Mouse (Mus musculus) midbrain, embryonic 12.5 days (tissue): ENCODE data around the gene Mkln1. TPM values are rescaled to one million over a fixed set of nuclear protein-coding genes. Genes with fewer than 3 reads are reported as not detected.
"Not testable (repeated sequence)": the region's sequence is repeated elsewhere in the genome, so short reads cannot be mapped to it uniquely, and the experiment has no call there.

Source experiments
- ATAC-seq: fragments of 200-750 bp; cut with Nextera tagmentation; 2 replicates; pipeline ENCODE4 v1.8.0; 2017; ENCODE audit warnings: low read depth, moderate TSS enrichment, moderate library complexity; ENCODE audit not compliant: low FRiP score
- H3K27ac ChIP-seq: fragments of 300-500 bp; sonication (generic); replicated peaks from 2 replicates; pipeline ENCODE4 v1.5.1; 2016; ENCODE audit warnings: mild to moderate bottlenecking
- H3K27me3 ChIP-seq: fragments of 300-500 bp; sonication (generic); 2 replicates; pipeline ENCODE4 v1.6.1; 2016; ENCODE audit warnings: mild to moderate bottlenecking
- H3K36me3 ChIP-seq: fragments of 300-500 bp; sonication (generic); 2 replicates; pipeline ENCODE4 v1.6.1; 2016
- H3K4me1 ChIP-seq: fragments of 300-500 bp; sonication (generic); 2 replicates; pipeline ENCODE4 v1.6.1; 2016
- H3K4me2 ChIP-seq: fragments of 300-500 bp; sonication (generic); replicated peaks from 2 replicates; pipeline ENCODE4 v1.6.1; 2016; ENCODE audit warnings: mild to moderate bottlenecking, moderate library complexity
- H3K4me3 ChIP-seq: fragments of 300-500 bp; sonication (generic); 2 replicates; pipeline ENCODE4 v1.5.1; 2016; ENCODE audit warnings: mild to moderate bottlenecking
- H3K9ac ChIP-seq: fragments of 300-500 bp; sonication (generic); replicated peaks from 2 replicates; pipeline ENCODE4 v1.6.1; 2016; ENCODE audit warnings: mild to moderate bottlenecking, moderate library complexity
- H3K9me3 ChIP-seq: fragments of 300-500 bp; sonication (generic); 2 replicates; pipeline ENCODE4 v1.6.1; 2016; ENCODE audit warnings: mild to moderate bottlenecking
- WGBS: fragments of 180-500 bp; shearing (Covaris S2); methylation state at CpG from one replicate; pipeline ENCODE4 v1.1.7; 2016; 5-methylcytosine and 5-hydroxymethylcytosine counted together
- polyA plus RNA-seq: library from polyadenylated mRNA; unstranded; fragments of >200 nt; fragmentation: Nextera tagmentation; extraction: Ambion mirVana; gene quantifications from 2 replicates; pipeline ENCODE4 v1.2.1, GENCODE M21; 2016

Mkln1 gene
- polyA plus RNA-seq, 1 experiment from 2014 or later, result 208 TPM

DNA sequence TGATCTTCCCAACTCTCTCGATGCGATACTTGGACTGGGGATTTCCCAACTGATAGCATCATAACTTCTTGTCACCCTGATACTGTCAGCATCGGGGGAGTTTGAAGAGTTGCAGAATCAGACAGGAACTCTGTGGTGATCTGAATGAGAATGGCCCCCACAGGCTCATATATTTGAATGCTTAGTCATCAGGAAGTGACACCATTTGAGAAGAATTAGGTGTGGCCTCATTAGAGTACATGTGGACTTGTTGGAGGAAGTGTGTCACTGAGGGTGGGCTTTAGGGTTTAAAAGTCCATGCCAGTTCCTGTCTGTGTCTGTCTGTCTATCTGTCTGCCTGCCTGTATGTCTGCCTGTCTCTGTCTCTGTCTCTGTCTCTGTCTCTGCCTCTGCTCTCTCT is 133.3 kb downstream of the Mkln1 start:
- Histone ChIP-seq H3K27me3 (no peaks in the 10 kb centered on the region), H3K27ac (no peak overlapping the region), H3K9me3 (no peaks in the 10 kb centered on the region), H3K4me3 (no peak overlapping the region), H3K4me1 (0 out of 2 replicates have a peak, but pooled peaks cover 3% of the 10 kb centered on the region), H3K36me3 (peaks cover 3% of the 10 kb centered on the region; the same call in 1 of the 2 replicates), H3K4me2 (no peak overlapping the region), H3K9ac (no peak overlapping the region)
- WGBS, result 93% methylated on average over 3 of the region's 3 CpGs
- ATAC-seq, result no peak

DNA sequence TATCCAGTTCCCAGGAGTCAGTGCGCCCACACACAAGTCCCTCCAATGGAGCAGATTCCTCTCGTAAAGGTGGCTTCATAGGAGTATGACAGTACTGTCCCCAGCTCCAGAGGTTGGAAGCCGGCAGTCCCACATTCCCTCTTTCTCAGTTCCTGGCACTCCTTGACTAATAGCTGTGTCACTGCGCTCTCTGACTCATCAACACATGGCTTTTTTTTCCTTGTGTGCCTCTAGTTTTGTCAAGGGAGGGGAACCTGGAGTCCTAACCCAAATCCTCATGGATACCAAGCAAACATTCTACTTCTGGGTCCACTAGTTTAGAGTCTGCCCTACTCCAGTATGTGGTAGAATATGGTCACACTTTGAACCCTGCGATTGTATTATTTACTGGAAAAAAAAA is 136.2 kb downstream of the Mkln1 start:
- Histone ChIP-seq H3K27ac (no peak overlapping the region), H3K4me1 (0 out of 2 replicates have a peak, but pooled peaks cover 3% of the 10 kb centered on the region), H3K36me3 (no peaks in the 10 kb centered on the region), H3K27me3 (no peaks in the 10 kb centered on the region), H3K9ac (no peak overlapping the region), H3K4me3 (no peak overlapping the region), H3K9me3 (no peaks in the 10 kb centered on the region), H3K4me2 (no peak overlapping the region)
- ATAC-seq, result no peak
- 97% methylated on average over 5 of the region's 5 CpGs for WGBS

DNA sequence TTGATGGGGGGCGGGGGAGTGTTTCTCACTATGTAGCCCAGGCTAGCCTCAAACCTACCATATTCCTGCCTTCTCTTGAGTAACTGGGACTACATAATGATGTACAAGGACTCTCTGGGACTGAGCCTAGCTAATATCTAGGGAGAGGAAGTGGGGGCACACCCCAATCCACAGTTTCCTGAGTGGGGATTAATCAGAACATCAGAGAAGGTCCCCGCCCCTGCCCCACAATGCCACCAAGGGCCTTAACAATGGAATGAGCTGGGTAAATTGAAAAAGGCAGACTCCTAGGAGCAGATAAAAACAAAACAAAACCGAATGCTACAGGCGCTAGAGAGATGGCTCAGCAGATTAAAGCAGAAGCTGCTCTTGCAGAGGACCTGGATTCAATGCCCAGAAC is 138.7 kb downstream of the Mkln1 start:
- no peak overlapping the region for H3K4me3 ChIP-seq
- no peaks in the 10 kb centered on the region for H3K27me3 ChIP-seq
- H3K27ac ChIP-seq, result no peak overlapping the region
- H3K36me3 ChIP-seq, result no peaks in the 10 kb centered on the region
- H3K9ac ChIP-seq, result no peak overlapping the region
- whole genome bisulfite sequencing, result 68% methylated on average over 4 of the region's 4 CpGs
- no peak for ATAC-seq
- no peaks in the 10 kb centered on the region for H3K9me3 ChIP-seq
- no peak overlapping the region for H3K4me2 ChIP-seq
- 0 out of 2 replicates have a peak, but pooled peaks cover 3% of the 10 kb centered on the region for H3K4me1 ChIP-seq

DNA sequence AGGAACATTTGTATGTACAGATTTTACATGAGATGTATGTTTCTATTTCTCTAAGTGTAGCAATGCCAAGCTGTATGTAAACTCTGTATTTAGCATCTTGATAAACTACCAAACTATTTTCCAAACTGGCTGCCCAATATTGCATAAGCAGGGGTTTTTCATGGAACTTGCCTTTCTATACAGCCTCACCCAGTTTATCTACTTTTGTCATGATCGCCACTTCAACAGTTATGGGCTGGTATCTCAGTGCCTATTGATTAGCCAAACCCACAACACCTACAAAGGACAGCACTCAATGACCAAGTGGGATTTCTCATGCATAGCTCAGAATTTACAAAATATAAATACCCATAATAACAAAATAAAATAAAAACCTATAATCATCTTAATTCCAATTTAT is 139.6 kb downstream of the Mkln1 start:
- no peak for ATAC-seq
- 95% methylated on average over 1 of the region's 1 CpGs for WGBS
- H3K27me3 ChIP-seq, result no peaks in the 10 kb centered on the region

DNA sequence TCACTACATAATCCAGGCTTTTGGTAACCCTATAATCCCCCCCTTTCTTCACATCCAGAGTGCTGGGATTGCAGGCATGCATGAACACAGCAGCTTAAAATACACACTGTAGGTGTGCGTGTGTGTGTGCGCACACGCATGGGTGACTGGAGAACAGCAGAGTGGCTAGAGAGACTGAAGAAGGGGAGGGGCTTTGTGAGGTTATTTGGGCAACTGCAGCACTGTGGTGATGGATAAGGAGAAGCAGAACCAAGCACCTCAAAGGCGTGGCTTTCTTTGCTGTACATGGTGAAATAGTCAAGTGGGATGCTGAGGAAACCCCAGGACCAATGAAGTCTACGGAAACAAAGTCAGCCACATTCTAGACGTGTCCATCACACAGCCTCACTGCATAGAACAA is 141.5 kb downstream of the Mkln1 start:
- peaks cover 4% of the 10 kb centered on the region; the same call in 1 of the 2 replicates for H3K4me1 ChIP-seq
- H3K36me3 ChIP-seq, result no peaks in the 10 kb centered on the region
- ATAC-seq, result no peak
- no peak overlapping the region for H3K9ac ChIP-seq
- H3K4me2 ChIP-seq, result no peak overlapping the region
- H3K4me3 ChIP-seq, result no peak overlapping the region
- no peak overlapping the region for H3K27ac ChIP-seq
- 93% methylated on average over 6 of the region's 6 CpGs for WGBS
- H3K27me3 ChIP-seq, result no peaks in the 10 kb centered on the region
- H3K9me3 ChIP-seq, result no peaks in the 10 kb centered on the region

More for the DNA sequence above, 139.6 kb downstream of the Mkln1 start:
- H3K9me3 ChIP-seq, result no peaks in the 10 kb centered on the region
- no peak overlapping the region for H3K4me2 ChIP-seq
- no peaks in the 10 kb centered on the region for H3K36me3 ChIP-seq
- H3K4me3 ChIP-seq, result no peak overlapping the region
- H3K27ac ChIP-seq, result no peak overlapping the region
- no peak overlapping the region for H3K9ac ChIP-seq
- no peaks in the 10 kb centered on the region for H3K4me1 ChIP-seq

DNA sequence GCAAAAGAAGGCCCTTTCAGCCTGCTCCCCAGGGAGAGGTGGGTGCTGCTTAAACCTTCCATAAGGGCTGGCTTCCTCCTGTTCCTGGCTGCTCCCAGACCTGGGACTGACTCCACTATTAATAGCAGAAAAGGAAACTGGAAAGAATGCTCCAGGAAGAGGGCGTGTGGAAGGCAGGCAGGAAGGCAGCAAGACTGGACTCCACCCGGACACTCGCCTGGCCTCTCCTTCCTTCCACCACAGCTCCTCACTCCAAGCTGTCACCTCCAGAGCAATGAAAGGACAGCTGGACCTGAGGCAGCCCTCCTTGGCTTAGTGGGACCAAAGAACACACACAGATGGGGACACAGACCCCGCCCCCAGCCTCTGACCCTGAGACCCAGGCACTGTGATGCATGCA is 145.8 kb downstream of the Mkln1 start:
- no peak for ATAC-seq
- Histone ChIP-seq H3K9me3 (no peaks in the 10 kb centered on the region), H3K9ac (no peak overlapping the region), H3K4me2 (no peak overlapping the region), H3K36me3 (no peaks in the 10 kb centered on the region), H3K4me3 (no peak overlapping the region), H3K27ac (no peak overlapping the region), H3K27me3 (no peaks in the 10 kb centered on the region), H3K4me1 (peaks cover 13% of the 10 kb centered on the region)
- WGBS, result 92% methylated on average over 4 of the region's 4 CpGs

DNA sequence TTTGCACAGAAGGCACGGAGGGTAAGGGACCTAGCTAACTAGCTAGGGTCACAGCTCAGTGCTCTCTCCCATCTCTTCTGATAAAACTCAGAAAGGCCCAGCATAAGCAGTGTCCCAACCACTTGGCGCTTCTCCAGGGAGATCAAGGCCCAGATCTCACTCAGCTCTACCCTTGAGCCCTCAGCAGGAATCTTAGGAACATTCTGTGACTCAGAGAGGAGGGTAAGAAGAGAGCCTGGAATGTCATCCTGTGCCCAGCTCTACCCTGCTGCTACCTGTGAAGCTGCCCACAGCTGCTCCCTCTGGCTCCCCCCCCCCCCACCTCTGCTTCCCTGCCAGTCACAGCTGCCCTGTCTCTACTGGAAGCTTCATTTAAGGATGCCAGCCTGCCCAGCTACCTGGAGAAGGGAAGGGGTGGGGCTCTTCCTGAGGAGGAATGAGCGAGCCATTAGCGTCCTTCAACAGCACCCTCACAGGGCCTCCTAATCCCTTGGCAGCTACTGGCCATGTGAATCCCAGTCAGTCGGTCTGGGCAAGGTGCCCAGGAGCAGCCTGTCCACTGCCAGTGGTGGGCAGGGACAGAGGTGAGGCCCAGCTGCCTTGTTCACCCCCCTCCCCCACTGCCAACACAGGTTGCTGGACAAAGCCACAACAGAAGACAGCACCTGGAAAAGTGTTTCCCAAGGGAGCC is 151.0 kb downstream of the Mkln1 start:
- ATAC-seq, result peak; percentile 49; the same call in 1 of the 2 replicates
- Histone ChIP-seq H3K4me1 (peaks cover 21% of the 10 kb centered on the region), H3K4me3 (no peak overlapping the region), H3K9ac (no peak overlapping the region), H3K4me2 (no peak overlapping the region), H3K27ac (no peak overlapping the region), H3K36me3 (no peaks in the 10 kb centered on the region), H3K9me3 (no peaks in the 10 kb centered on the region), H3K27me3 (no peaks in the 10 kb centered on the region)
- WGBS, result 61% methylated on average over 5 of the region's 5 CpGs

DNA sequence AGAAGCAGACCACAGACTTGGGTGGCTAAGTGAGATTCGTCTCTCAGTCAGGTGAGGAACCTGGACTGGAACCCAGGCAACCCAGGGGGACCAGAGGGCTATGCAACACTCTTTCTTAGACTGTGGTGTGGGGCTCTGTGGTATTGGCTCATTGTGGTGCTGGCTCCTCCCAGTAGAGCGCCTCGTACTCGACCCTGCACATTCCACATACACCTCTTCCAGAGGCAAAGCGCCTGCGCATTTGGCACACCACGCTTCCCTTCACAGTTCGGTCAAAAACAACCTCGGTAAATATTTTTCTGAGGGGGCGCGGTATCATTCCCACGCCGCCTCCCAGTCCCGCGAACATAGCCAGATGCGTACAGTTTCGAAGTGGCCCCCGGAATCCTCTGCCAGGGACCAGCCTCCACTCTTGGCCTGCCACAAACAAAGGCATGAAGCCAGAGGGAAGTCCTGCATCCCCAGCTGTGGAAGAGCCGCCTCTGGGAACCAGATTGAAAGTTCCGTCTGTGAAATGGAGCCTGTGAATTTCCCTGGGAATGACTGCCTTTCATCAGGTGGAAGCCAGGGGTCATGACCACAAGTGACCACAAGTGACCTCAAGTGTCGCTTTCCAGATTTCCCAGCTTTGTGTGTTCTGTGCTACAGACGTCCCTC is 152.5 kb downstream of the Mkln1 start:
- no peaks in the 10 kb centered on the region for H3K27me3 ChIP-seq
- no peaks in the 10 kb centered on the region for H3K36me3 ChIP-seq
- H3K9ac ChIP-seq, result no peak overlapping the region
- 83% methylated on average over 22 of the region's 22 CpGs for WGBS
- no peaks in the 10 kb centered on the region for H3K9me3 ChIP-seq
- no peak overlapping the region for H3K27ac ChIP-seq
- no peak overlapping the region for H3K4me2 ChIP-seq
- no peak for ATAC-seq
- no peak overlapping the region for H3K4me3 ChIP-seq
- peaks cover 18% of the 10 kb centered on the region for H3K4me1 ChIP-seq

DNA sequence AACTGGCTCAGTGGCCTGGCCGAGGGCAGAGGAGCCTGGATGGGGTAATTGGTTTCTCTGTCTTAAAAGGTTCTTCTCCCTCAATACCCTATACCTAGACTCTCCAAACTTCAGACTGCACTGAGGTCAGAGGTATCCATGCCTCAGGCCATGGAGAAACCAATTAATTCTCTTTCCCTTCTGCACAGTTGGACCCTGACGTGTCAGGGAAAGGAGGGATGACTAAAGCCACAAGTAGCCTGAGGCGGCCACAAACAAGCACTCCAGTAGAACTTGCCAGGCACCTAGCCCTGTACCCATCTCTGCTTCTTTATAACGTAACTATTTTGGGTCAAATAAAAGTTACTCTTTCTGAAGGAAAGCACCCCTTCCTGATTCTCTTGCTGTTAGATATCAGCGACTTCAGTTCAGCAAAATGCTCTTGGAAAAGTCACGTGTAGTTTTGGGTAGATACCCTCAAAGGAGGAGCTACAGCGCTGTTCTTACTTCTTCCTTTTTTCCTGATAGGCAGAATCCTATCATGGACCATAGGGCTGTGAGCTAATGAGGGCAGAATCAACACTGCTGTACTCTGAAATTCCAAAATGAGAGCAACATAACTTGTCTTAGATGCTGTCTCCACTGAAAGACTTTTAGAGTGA is 158.0 kb downstream of the Mkln1 start:
- ATAC-seq, result no peak
- Histone ChIP-seq H3K27ac (no peak overlapping the region), H3K36me3 (no peaks in the 10 kb centered on the region), H3K4me1 (peaks cover 22% of the 10 kb centered on the region), H3K4me3 (no peak overlapping the region), H3K9me3 (no peaks in the 10 kb centered on the region), H3K9ac (no peak overlapping the region), H3K27me3 (peaks cover 7% of the 10 kb centered on the region; the same call in 1 of the 2 replicates), H3K4me2 (no peak overlapping the region)
- 86% methylated on average over 7 of the region's 7 CpGs for WGBS

DNA sequence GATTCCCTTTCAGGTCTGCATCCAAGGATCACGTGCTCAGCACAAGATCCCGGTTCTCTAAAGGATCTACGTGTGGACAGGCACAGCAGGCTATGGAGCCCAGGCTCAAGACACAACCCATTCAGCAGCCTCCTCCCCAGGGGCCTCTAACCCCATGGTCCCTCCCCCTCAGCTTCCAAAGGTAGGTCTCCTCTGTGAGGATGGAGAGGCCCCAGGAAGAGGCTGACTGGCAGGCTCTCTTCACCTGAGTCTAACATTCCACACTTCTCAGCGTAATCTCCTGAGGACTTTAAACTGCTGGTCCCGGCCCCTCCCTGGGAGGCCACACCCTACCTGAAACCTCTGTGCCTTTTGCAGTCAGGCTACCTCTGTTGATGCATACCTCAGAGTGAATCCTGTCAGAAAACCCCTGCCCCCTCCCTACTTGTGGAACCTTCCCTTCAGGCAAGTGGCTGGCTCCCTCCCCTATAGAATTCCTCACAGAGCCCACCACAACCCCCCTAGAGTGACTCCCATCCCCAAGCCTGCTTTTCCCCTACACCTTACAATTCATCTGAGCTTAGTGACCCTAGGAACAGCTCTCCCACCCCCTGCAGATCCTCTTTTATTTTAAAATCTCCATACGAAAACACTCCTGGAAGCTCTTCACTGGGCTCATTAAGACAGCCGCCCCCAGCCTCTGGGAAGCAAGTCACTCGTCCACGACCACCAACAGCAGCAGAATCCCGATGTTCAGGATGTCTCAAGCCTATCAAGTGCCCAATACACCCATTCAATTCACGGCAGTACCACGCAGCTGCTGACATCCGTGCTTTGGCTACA is 161.8 kb downstream of the Mkln1 start:
- no peak overlapping the region for H3K4me3 ChIP-seq
- H3K4me2 ChIP-seq, result peak overlapping the region; percentile 22
- H3K9ac ChIP-seq, result no peak overlapping the region
- peaks cover 16% of the 10 kb centered on the region for H3K27me3 ChIP-seq
- peaks cover 45% of the 10 kb centered on the region for H3K4me1 ChIP-seq
- H3K36me3 ChIP-seq, result no peaks in the 10 kb centered on the region
- H3K27ac ChIP-seq, result no peak overlapping the region
- no peak for ATAC-seq
- 6% methylated on average over 13 of the region's 13 CpGs for WGBS
- no peaks in the 10 kb centered on the region for H3K9me3 ChIP-seq

DNA sequence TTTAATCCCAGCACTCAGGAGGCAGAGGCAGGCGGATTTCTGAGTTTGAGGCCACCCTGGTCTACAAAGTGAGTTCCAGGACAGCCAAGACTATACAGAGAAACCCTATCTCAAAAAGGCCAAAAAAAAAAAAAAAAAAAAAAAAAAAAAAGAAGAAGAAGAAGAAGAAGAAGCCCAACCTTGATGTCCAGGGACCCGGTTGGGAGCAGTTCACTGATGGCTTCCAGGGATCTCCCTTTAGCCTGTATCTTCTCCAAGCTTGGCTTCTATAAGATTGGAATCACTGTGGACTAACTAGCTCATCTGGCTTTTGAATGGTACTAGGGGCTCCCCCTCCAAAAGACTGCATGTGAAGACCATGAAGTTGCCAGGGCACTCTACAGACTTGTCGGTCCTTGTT is 163.4 kb downstream of the Mkln1 start:
- Histone ChIP-seq H3K4me1 (peaks cover 45% of the 10 kb centered on the region), H3K4me2 (peak overlapping the region; percentile 95), H3K4me3 (peak overlapping the region; percentile 75), H3K27me3 (peaks cover 20% of the 10 kb centered on the region)
- not testable (repeated sequence) for H3K27ac ChIP-seq, ATAC-seq, H3K9me3 ChIP-seq, H3K36me3 ChIP-seq, H3K9ac ChIP-seq
- WGBS, result 53% methylated on average over 3 of the region's 3 CpGs
